Mouse (Mus musculus) kidney, adult 2 months (tissue): ENCODE data around the gene Ryr3.

Experiments
- CTCF ChIP-seq: fragments of 200-500 bp; conservative IDR thresholded peaks from 2 replicates; pipeline ENCODE4 v1.5.1; 2011; ENCODE audit warnings: low read depth, mild to moderate bottlenecking, control low read depth, low read length, moderate library complexity, mixed read lengths; ENCODE audit not compliant: insufficient read depth, insufficient read length
- POLR2A ChIP-seq: fragments of 200-500 bp; IDR thresholded peaks from one replicate; pipeline ENCODE4 v1.6.1; 2011; ENCODE audit warnings: low read depth, low read length, control low read depth

DNA sequence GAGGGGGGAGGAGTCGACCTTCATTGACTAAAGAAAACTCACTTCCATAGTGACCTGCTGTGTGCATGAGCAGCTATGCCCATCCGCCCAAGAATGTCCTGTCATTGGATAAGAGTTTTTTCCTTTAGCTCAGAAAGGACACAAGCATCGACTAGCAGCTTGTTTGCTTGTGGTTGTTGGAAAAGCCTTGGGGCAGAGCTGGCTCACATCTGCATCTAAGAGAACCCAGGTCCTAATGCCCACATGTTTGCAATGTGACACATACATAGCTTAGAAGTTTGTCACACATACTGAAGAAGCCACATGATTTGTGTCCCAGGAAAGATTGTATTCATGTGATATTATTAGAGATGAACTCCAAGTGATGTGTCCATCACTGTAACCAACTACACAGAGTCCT, 16.5 kb upstream of the Ryr3 start:
- TF ChIP-seq CTCF (no peak), POLR2A (no peak)
